Comparison of ENCODE assay signal across 18 mouse cellular contexts in genomic region chr14:74865738-74866137, GRCm38 (mm10).
DNase-seq lines count a peak whose midpoint lies in the region; ATAC-seq and TF ChIP-seq lines count a peak whose summit lies in the region.
"Had no signal": no experiment of that assay in that cellular context is flagged by ENCODE, and none has a peak within 500 bp of the region (broad histone marks: within the 10 kb centered on the region; RNA-seq: fewer than 3 reads in every experiment).

No protein-coding gene starts in this region.

- no peaks in the 10 kb centered on the region for H3K27me3 ChIP-seq in heart, embryonic 10.5 days (ENCODE audit: insufficient read depth, poor library complexity, severe bottlenecking)
- H3K27me3 ChIP-seq in kidney, embryonic 15.5 days, result no peaks in the 10 kb centered on the region
- no peaks in the 10 kb centered on the region for H3K27me3 ChIP-seq in intestine, embryonic 14.5 days (replicated peaks; ENCODE audit: control insufficient read depth, insufficient read depth, low read length)
- H3K27me3 ChIP-seq in liver, postnatal 0 days (ENCODE audit: insufficient read depth, low read length), result no peaks in the 10 kb centered on the region
- H3K27me3 ChIP-seq: neural tube, embryonic 15.5 days; stomach, embryonic 15.5 days had no signal

- DNase-seq in heart, embryonic 10.5 days (ENCODE audit: low spot score), result no peak
- no peak for DNase-seq in heart, adult 18-20 months
- no peak for DNase-seq in kidney, postnatal 10 days
- DNase-seq in intestine, embryonic 14.5 days (ENCODE audit: low spot score), result no peak
- no peak for DNase-seq in liver, postnatal 0 days
- no peak for DNase-seq in right cerebral cortex, postnatal 10 days (ENCODE audit: low spot score in 2 of 2)
- no peak for DNase-seq in adrenal gland, adult 2 months
- DNase-seq: embryo, embryonic 11 days; lung, postnatal 14 days; retina, postnatal 1 day; spleen, adult 18-20 months; thymus, postnatal 36 days had no signal

- peak overlapping the region; percentile 52 for H3K27ac ChIP-seq in heart, embryonic 10.5 days
- H3K27ac ChIP-seq in kidney, embryonic 15.5 days, result peak overlapping the region; percentile 85
- peak overlapping the region; percentile 47; the same call in 1 of the 2 replicates for H3K27ac ChIP-seq in intestine, embryonic 14.5 days (ENCODE audit: low read depth)
- H3K27ac ChIP-seq in liver, postnatal 0 days (ENCODE audit: low read depth), result peak overlapping the region; percentile 76
- H3K27ac ChIP-seq: neural tube, embryonic 15.5 days had no signal

- H3K4me2 ChIP-seq in kidney, embryonic 15.5 days, result no peak overlapping the region
- H3K4me2 ChIP-seq in intestine, embryonic 14.5 days (ENCODE audit: low read length), result no peak overlapping the region
- peak overlapping the region; percentile 22; the same call in 1 of the 2 replicates for H3K4me2 ChIP-seq in liver, postnatal 0 days (ENCODE audit: low read depth, low read length)
- H3K4me2 ChIP-seq: neural tube, embryonic 15.5 days; stomach, embryonic 15.5 days had no signal

- ATAC-seq in kidney, embryonic 15.5 days (replicated peaks; ENCODE audit: low FRiP score), result no peak
- ATAC-seq in intestine, embryonic 14.5 days (replicated peaks; ENCODE audit: low FRiP score, low TSS enrichment, low read depth), result no peak
- no peak for ATAC-seq in liver, postnatal 0 days
- ATAC-seq: activated CD4-positive, CD25-positive, alpha-beta regulatory T cell, adult 4 months; forebrain, embryonic 16.5 days; inflammation-experienced regulatory T-cells, adult 6 months had no signal

- no peak; the same call in 1 of the 2 replicates for TF ChIP-seq EP300 in liver, postnatal 0 days (IDR thresholded peaks at IDR 0.05; ENCODE audit: low read depth)

- no peaks in the 10 kb centered on the region for H3K9me3 ChIP-seq in heart, embryonic 10.5 days
- H3K9me3 ChIP-seq in kidney, embryonic 15.5 days (replicated peaks), result no peaks in the 10 kb centered on the region
- H3K9me3 ChIP-seq in intestine, embryonic 14.5 days (ENCODE audit: control insufficient read depth, low read length), result no peaks in the 10 kb centered on the region
- H3K9me3 ChIP-seq in liver, postnatal 0 days (ENCODE audit: low read length), result no peaks in the 10 kb centered on the region
- H3K9me3 ChIP-seq: neural tube, embryonic 15.5 days; stomach, embryonic 15.5 days had no signal

- no peak overlapping the region for H3K4me3 ChIP-seq in heart, embryonic 10.5 days
- no peak overlapping the region for H3K4me3 ChIP-seq in kidney, embryonic 15.5 days (replicated peaks)
- H3K4me3 ChIP-seq in intestine, embryonic 14.5 days (ENCODE audit: low read depth, low read length), result no peak overlapping the region
- no peak overlapping the region for H3K4me3 ChIP-seq in liver, postnatal 0 days (ENCODE audit: low read depth, low read length)
- H3K4me3 ChIP-seq: neural tube, embryonic 15.5 days; stomach, embryonic 15.5 days had no signal

- no peaks in the 10 kb centered on the region for H3K36me3 ChIP-seq in heart, embryonic 10.5 days
- H3K36me3 ChIP-seq in kidney, embryonic 15.5 days, result no peaks in the 10 kb centered on the region
- no peaks in the 10 kb centered on the region for H3K36me3 ChIP-seq in intestine, embryonic 14.5 days (ENCODE audit: control insufficient read depth, insufficient read depth, low read length)
- no peaks in the 10 kb centered on the region for H3K36me3 ChIP-seq in liver, postnatal 0 days (replicated peaks; ENCODE audit: insufficient read depth, low read length)
- H3K36me3 ChIP-seq: neural tube, embryonic 15.5 days; stomach, embryonic 15.5 days had no signal

- TF ChIP-seq CTCF in liver, postnatal 0 days (IDR thresholded peaks at IDR 0.05; ENCODE audit: low read depth), result no peak

- 43% methylated on average over 3 of the region's 3 CpGs for WGBS in heart, embryonic 10.5 days
- 31% methylated on average over 3 of the region's 3 CpGs for WGBS in kidney, embryonic 15.5 days
- WGBS in intestine, embryonic 14.5 days, result 32% methylated on average over 3 of the region's 3 CpGs
- 33% methylated on average over 3 of the region's 3 CpGs for WGBS in liver, postnatal 0 days (ENCODE audit: insufficient replicate concordance)

- no peak overlapping the region for H3K9ac ChIP-seq in kidney, embryonic 15.5 days
- H3K9ac ChIP-seq in intestine, embryonic 14.5 days (ENCODE audit: low read length), result no peak overlapping the region
- no peak overlapping the region for H3K9ac ChIP-seq in liver, postnatal 0 days (replicated peaks)
- H3K9ac ChIP-seq: neural tube, embryonic 15.5 days; stomach, embryonic 15.5 days had no signal

- H3K4me1 ChIP-seq in heart, embryonic 10.5 days, result peaks cover 64% of the 10 kb centered on the region
- H3K4me1 ChIP-seq in kidney, embryonic 15.5 days, result peaks cover 75% of the 10 kb centered on the region
- H3K4me1 ChIP-seq in intestine, embryonic 14.5 days (replicated peaks; ENCODE audit: control insufficient read depth, insufficient read depth, low read length), result peaks cover 24% of the 10 kb centered on the region
- H3K4me1 ChIP-seq in liver, postnatal 0 days (ENCODE audit: insufficient read depth), result peaks cover 40% of the 10 kb centered on the region
